Mouse (Mus musculus): ENCODE data around the gene Mark3.
A peak's percentile ranks its signal among the peaks of the same experiment; 100 is the strongest.
"Not testable (repeated sequence)": the region's sequence is repeated elsewhere in the genome, so short reads cannot be mapped to it uniquely, and the experiment has no call there.

The Mark3 gene

GRCm38 (mm10) chr12:111652953-111653352, 78.6 kb downstream of the Mark3 start:
- no peak for DNase-seq (ENCODE audit: low spot score)

- DNase-seq (ENCODE audit: low spot score): peak; percentile 81
Observed at GRCm38 (mm10) chr12:111653434-111653833, 79.1 kb downstream of the Mark3 start.

GRCm38 (mm10) chr12:111655695-111656094, 81.4 kb downstream of the Mark3 start:
- DNase-seq (ENCODE audit: low spot score): no peak

GRCm38 (mm10) chr12:111659331-111659730, 85.0 kb downstream of the Mark3 start:
- DNase-seq (ENCODE audit: low spot score): no peak

GRCm38 (mm10) chr12:111660628-111661027, 86.3 kb downstream of the Mark3 start:
- DNase-seq (ENCODE audit: low spot score): no peak

- DNase-seq (ENCODE audit: low spot score): not testable (repeated sequence)
Observed at GRCm38 (mm10) chr12:111661554-111661953, 87.2 kb downstream of the Mark3 start.

GRCm38 (mm10) chr12:111663228-111664143, 89.2 kb downstream of the Mark3 start:
- no peak for DNase-seq (ENCODE audit: low spot score)

GRCm38 (mm10) chr12:111664144-111664634, 89.9 kb downstream of the Mark3 start:
- peak; percentile 30 for DNase-seq (ENCODE audit: low spot score)

GRCm38 (mm10) chr12:111665041-111665880, 90.9 kb downstream of the Mark3 start:
- no peak for DNase-seq (ENCODE audit: low spot score)

GRCm38 (mm10) chr12:111666380-111666779, 92.1 kb downstream of the Mark3 start:
- DNase-seq (ENCODE audit: low spot score): no peak

- DNase-seq (ENCODE audit: low spot score): no peak
Observed at GRCm38 (mm10) chr12:111667421-111667820, 93.1 kb downstream of the Mark3 start.

- peak; percentile 98 for DNase-seq (ENCODE audit: low spot score)
Observed at GRCm38 (mm10) chr12:111668457-111668912, 94.2 kb downstream of the Mark3 start.

- peak; percentile 36 for DNase-seq (ENCODE audit: low spot score)
Observed at GRCm38 (mm10) chr12:111669000-111669788, 94.9 kb downstream of the Mark3 start.

- DNase-seq (ENCODE audit: low spot score): no peak
Observed at GRCm38 (mm10) chr12:111669961-111670360, 95.6 kb downstream of the Mark3 start.

GRCm38 (mm10) chr12:111670371-111670971, 96.1 kb downstream of the Mark3 start:
- no peak for DNase-seq (ENCODE audit: low spot score)

GRCm38 (mm10) chr12:111670976-111671375, 96.7 kb downstream of the Mark3 start:
- DNase-seq (ENCODE audit: low spot score): no peak

- peak; percentile 67 for DNase-seq (ENCODE audit: low spot score)
Observed at GRCm38 (mm10) chr12:111671431-111671902, 97.1 kb downstream of the Mark3 start.

GRCm38 (mm10) chr12:111672176-111672575, 97.9 kb downstream of the Mark3 start, which contains the start of gene Ckb:
Ckb (minus strand) TSS chr12:111672338.
- peak; percentile 93 for DNase-seq (ENCODE audit: low spot score)

GRCm38 (mm10) chr12:111672581-111672980, 98.3 kb downstream of the Mark3 start:
- DNase-seq (ENCODE audit: low spot score): no peak

GRCm38 (mm10) chr12:111674850-111675486, 100.6 kb downstream of the Mark3 start:
- no peak for DNase-seq (ENCODE audit: low spot score)
